Mouse (Mus musculus): Measurements from ENCODE around the gene Mga.

Mga gene

DNA sequence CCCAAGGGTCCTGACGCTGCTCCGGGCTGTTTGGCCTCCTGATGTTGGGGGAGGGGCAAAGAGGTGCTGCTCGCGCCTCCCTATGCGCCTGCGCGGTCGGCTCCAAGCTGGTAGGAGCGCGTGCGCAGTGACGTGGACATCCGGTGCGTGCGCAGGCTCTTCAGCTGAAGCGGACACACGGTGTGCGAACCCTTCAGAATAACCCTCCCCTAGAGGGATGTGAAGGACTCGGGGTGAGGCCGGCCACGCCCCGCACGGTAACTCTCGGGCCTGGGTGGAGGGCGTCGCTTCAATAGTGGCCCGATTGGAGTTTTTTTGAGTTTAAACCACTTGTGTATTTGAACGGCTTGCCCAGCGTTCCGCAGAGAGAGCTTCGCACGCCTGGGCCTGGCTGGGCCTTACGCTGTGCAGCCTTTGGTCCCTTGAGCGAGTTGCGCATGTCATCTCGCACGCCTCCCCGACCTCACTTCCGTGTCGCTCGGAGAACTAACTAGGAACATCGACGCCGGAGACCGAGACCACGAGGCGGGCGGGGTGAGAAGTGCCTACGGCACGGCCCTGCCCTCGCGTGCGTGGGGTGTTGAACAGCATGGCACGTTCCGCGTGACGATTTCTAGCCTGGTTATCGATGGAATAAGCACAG is at the start of gene Mga:
TSS of gene Mga (plus strand) at position 139 of the 643 bp plus-strand sequence.
- DNase-seq: peak; percentile 82 to 86

GRCm38 (mm10) chr2:119853811-119854210 is 43.2 kb upstream of the Mga start:
- no peak for DNase-seq

DNA sequence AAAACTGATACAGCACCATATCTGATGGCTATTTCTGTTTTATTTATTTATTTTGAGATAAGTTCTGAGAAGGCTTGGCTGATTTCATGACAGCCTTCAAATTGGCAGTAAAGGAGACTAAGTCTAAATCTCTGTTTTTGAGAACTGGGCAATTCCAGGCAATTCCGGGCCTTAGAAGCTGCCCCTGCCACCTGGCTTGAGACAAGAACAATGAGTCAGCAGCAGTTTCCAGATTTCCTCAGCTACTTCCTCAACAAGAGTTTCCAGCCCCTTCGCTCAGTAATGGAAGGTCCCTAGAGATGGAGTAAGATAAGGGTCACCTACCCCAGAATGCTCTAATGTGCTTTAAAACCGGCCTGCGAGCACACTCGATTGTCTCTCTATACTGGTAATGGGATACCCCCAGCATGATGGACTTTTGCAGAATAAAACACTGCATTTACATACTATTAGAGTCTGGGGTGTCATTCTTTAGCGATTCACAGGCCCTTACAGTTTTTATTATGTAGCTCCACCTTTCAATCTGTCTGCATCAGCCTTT is 41.6 kb upstream of the Mga start:
- no peak for DNase-seq

GRCm38 (mm10) chr2:119857341-119857740 is 39.7 kb upstream of the Mga start:
- no peak for DNase-seq

DNA sequence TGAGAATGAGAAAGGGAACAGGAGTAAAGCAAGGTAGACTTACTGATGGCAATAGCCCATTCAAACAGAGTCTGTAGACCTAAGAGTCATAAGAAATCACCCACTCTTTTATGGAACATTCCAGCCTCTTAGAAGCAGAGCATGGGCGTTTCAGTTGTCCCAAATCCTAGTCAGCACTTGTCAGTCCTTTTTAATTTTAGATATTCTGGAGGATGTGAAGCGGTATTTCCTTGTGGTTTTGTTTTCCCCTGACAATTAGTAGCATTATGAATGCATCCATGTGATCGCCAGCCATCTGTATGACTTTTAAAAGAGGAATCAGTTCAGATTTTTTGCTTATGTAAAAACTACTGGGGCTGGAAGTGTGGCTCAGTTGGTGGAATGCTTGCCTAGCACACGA is 32.5 kb upstream of the Mga start:
- DNase-seq: no peak

- DNase-seq: peak; percentile 86 to 87
Observed at GRCm38 (mm10) chr2:119872371-119873104, 24.5 kb upstream of the Mga start.

DNA sequence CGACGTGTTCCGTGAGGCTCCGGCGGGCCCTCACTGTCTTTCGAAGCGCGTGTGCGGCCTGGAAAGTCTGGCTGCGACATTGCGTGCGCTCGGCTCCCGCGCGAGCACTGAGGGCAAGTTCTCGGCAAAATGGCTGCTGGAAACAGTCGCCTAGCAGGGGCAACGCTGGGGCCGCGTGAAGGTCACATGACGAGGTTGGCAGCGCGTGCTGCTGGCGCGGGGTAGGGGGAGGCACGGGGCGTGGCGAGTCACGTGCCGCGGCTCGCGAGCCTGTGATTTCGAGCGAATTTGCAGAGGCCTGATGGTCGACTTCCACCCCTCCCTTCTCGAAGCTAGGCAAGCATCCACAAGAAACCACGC is 23.9 kb upstream of the Mga start:
- DNase-seq: peak; percentile 88 to 90

DNA sequence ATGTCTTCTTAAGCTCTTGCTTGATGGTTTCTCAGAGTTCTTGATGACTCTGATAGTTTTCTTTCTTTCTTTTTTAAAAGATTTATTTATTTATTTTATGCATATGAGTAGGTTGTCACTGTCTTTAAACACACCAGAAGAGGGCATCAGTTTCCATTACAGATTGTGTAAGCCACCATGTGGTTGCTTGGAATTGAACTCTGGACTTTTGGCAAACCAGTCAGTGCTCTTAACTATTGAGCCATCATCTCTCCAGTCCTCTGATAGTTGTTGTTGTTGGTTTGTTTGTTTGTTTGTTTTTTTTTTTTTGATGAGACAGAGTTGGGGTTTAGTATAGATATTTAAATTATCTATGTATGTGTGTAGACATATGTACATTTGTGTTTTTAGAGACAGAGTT is 21.0 kb upstream of the Mga start:
- DNase-seq: no peak

GRCm38 (mm10) chr2:119887201-119887600 is 9.8 kb upstream of the Mga start:
- no peak for DNase-seq

DNA sequence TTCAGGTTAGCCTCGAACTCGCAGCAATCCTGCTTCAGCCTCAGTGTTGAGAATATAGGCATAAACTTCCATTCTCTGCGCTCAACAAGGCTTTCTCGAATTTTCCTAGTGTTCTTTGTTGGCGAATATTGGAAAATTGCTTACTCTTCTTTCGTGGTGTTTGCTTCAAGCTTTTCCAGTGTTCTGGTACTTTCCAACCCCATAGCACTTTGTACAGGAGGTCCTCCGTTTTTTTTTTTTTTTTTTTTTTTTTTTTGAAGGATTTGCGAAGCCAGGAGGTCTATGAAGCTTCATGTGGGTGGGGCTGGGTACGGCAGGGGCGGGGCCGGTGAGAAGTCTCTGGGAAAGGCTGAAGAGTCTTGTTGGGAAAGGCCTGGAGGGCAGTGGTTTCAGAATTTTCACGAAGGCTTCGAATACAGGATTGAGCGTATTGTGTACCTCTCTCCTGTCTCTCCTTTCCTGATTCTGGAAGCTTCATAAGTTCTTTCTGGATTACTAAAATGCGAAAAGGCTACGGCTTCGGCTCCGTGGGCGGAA is 407 bp upstream of the Mga start:
- DNase-seq: no peak

DNA sequence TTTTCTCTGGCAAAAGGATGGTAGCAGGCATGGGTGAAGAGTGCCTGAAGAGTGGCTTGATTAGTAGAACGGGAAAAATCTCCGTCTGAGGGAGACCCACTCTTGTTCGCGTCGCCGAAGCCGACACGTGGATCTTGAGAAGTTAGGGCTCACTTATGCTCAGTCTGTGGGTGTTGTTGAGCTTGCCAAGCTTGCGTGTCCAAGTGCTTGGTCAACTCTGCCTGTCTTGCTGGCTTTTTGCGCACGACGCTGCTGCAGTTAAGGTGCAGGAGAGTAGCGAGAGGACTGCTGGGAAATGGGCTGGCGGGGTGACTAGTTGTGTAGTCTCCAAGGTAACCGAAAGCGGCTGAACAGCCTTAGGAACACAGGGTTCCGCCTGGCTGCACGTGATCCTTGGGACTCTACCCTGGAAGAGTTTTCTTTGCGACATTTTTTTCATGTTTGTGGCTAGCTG is 1.1 kb downstream of the Mga start:
- peak; percentile 51 to 56 for DNase-seq

DNA sequence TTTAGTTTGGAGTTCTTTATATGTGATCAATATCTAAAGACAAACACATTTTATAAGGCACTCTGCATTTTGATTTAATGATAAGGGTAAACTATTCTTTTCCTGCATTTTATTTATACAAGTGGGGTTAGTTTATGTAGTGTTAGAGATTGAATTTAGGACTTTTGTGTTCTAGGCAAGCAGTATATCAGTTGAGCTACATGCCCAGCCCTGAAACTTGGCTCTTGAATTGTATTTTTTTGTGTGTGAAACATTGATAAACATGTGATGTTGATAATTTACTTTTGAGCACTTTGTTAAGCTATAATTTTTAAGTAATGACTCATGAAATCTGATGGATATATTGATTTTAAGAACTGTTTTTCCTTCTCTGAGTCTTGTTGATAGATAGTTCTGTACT is 19.0 kb downstream of the Mga start:
- no peak for DNase-seq

DNA sequence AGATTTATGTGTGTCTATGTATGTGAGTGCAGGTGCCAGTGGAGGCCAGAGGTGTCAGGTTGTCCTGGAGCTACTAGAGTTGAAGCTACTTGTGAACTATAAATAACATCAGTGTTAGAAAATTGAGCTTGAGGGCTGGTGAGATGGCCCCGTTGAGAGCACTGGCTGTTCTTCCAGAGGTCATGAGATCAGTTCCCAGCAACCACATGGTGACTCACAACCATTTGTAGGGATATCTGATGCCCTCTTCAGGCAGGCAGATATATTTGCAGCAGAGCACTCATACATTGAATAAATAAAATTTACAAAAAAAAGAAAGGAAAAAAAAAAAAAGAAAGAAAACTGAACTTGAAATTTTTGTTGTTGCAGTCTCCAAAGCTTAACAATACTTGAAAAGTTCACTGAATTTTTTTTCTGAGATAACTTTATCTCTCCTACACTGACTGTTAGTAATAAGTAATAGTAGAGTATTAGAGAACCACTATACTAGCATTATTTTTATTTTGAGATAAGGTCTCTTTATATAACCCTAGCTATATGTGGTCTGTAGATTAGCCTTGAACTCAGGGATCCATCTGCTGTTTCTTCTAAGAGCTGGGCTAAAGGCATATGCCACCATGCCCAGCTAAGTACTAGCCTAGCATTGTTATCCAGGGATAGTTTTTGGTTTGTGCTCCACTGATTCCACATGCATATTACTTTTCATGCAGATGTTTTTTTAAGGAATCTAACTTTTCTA is 20.8 kb downstream of the Mga start:
- DNase-seq: no peak

DNA sequence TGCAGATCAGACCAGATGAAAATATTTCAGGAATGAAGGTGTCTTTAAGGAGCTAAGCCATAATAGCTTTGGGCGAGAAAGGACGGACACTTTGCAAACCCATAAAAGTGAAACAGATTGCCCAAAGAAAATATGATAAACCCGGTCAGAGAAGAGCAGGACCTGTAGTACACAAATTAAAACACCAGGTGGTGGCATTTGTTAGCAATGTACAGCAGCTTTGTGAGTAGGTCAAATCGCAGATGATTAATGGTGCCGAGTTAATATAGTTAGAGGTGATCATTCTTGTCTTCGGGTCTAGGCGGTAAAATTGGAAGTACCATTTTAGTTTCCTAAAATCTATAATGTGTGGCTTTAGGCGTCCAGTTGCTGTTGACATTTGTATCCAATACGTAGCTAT is 73.5 kb downstream of the Mga start:
- DNase-seq: peak; percentile 63 to 65

GRCm38 (mm10) chr2:119971316-119971715 is 74.3 kb downstream of the Mga start:
- no peak for DNase-seq

GRCm38 (mm10) chr2:119971837-119972536 is 75.0 kb downstream of the Mga start:
- DNase-seq: peak; percentile 96 to 98

- no peak for DNase-seq
Observed at GRCm38 (mm10) chr2:119972537-119972879, 75.5 kb downstream of the Mga start, which contains the start of gene Mapkbp1. Gene Mapkbp1, plus strand, starts transcription at chr2:119972699.

- DNase-seq: no peak
Observed at GRCm38 (mm10) chr2:119980343-119980986, 83.4 kb downstream of the Mga start.

GRCm38 (mm10) chr2:119981631-119982030 is 84.6 kb downstream of the Mga start:
- no peak for DNase-seq

GRCm38 (mm10) chr2:119985871-119986270 is 88.8 kb downstream of the Mga start:
- no peak for DNase-seq

DNA sequence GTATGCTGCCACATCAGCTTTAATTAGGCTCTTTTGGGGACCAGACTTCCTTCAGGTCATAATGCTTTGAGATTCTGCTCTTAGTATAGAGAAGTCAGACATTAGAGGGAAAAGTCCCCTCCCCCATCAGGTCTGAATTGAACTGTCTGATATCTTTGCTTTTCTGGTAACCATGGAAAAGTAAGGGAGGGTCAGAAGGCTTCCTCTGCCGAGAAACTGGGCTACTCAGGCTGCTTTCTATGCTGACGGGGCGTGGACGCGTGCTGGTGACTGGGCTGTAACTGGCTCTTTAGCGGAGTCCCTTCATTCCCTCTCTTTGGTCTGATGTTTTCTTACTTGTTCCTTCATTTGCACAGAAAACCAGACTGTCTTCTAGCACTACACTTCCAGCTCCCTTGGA is 89.3 kb downstream of the Mga start:
- DNase-seq: no peak

- no peak for DNase-seq
Observed at GRCm38 (mm10) chr2:119987441-119987840, 90.4 kb downstream of the Mga start.
